Comparison of ENCODE assay signal across 28 mouse cellular contexts in the genomic region with DNA sequence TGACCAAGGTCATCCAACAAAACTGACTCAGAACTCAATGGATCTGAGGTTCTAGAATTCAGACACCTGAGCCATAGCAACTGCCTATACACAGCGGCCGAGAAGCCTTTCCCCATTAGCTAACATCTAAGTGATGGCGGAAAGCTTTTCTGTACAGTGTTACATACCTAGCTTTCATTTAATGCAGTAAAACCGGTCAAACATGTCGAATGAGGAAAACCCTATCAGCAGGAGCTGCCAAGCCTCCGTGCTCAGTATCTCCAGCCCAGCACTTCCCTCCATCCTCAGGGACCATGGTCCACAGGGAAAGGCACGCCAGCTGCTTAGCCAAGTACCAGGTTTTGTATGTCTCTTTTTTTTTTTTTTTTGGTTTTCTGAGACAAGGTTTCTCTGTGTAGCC.
DNase-seq lines count a peak whose midpoint lies in the region; ATAC-seq and TF ChIP-seq lines count a peak whose summit lies in the region.
"Had no signal": no experiment of that assay in that cellular context is flagged by ENCODE, and none has a peak within 500 bp of the region (broad histone marks: within the 10 kb centered on the region; RNA-seq: fewer than 3 reads in every experiment).

No protein-coding gene starts in this region.

- H3K27ac ChIP-seq in lung, embryonic 14.5 days (ENCODE audit: low read depth): no peak overlapping the region
- H3K27ac ChIP-seq: forebrain, embryonic 10.5 days; forebrain, embryonic 15.5 days; heart, adult 2 months; hindbrain, embryonic 13.5 days; left cerebral cortex, adult 2 months; limb, embryonic 12.5 days; liver, embryonic 15.5 days; midbrain, embryonic 10.5 days; midbrain, embryonic 15.5 days had no signal

- ATAC-seq in lung, embryonic 14.5 days (ENCODE audit: insufficient read depth): no peak
- ATAC-seq: forebrain, embryonic 15.5 days; intestine, embryonic 16.5 days; midbrain, embryonic 15.5 days had no signal

- H3K4me2 ChIP-seq in lung, embryonic 14.5 days: no peak overlapping the region
- H3K4me2 ChIP-seq: forebrain, embryonic 15.5 days; heart, embryonic 12.5 days; hindbrain, embryonic 13.5 days; limb, embryonic 12.5 days; liver, embryonic 15.5 days; lung, embryonic 15.5 days; midbrain, embryonic 15.5 days had no signal

- H3K9me3 ChIP-seq in lung, embryonic 14.5 days (ENCODE audit: low read depth, low read length): no peaks in the 10 kb centered on the region
- H3K9me3 ChIP-seq: forebrain, embryonic 10.5 days; forebrain, embryonic 15.5 days; G1E; heart, embryonic 12.5 days; hindbrain, embryonic 13.5 days; limb, embryonic 12.5 days; liver, embryonic 15.5 days; lung, embryonic 15.5 days; midbrain, embryonic 10.5 days; midbrain, embryonic 15.5 days had no signal

- no peak overlapping the region for H3K9ac ChIP-seq in lung, embryonic 14.5 days
- H3K9ac ChIP-seq: forebrain, embryonic 15.5 days; heart, embryonic 12.5 days; hindbrain, embryonic 13.5 days; limb, embryonic 12.5 days; liver, embryonic 15.5 days; lung, embryonic 15.5 days; midbrain, embryonic 15.5 days had no signal

- 83% methylated on average over 7 of the region's 7 CpGs for WGBS in lung, embryonic 14.5 days

- peak; percentile 71 for DNase-seq in heart, adult 11 months
- no peak for DNase-seq in heart, adult 18-20 months
- peak; percentile 15 for DNase-seq in lung, embryonic 14.5 days
- no peak for DNase-seq in lung, postnatal 4 days
- peak; percentile 23 for DNase-seq in urinary bladder, postnatal 14 days (ENCODE audit: low spot score)
- DNase-seq in urinary bladder, postnatal 36 days (ENCODE audit: low spot score in 2 of 2): no peak
- no peak for DNase-seq in retina, postnatal 1 day
- DNase-seq: adrenal gland, adult 8-10 months; cerebellum, adult 8-10 months; cerebellum, postnatal 25 days; gastrocnemius, postnatal 25 days; heart, adult 2 months; heart, postnatal 4 days; kidney, adult 9 months; right cerebral cortex, adult 18-20 months; spleen, adult 18-20 months had no signal

- H3K4me1 ChIP-seq in lung, embryonic 14.5 days (ENCODE audit: insufficient read depth): 0 out of 2 replicates have a peak, but pooled peaks cover 2% of the 10 kb centered on the region
- H3K4me1 ChIP-seq: forebrain, embryonic 15.5 days; heart, embryonic 12.5 days; hindbrain, embryonic 13.5 days; liver, embryonic 15.5 days; midbrain, embryonic 10.5 days; midbrain, embryonic 15.5 days had no signal

- no peak overlapping the region for H3K4me3 ChIP-seq in lung, embryonic 14.5 days (ENCODE audit: low read depth, low read length)
- H3K4me3 ChIP-seq: forebrain, embryonic 10.5 days; forebrain, embryonic 15.5 days; heart, adult 2 months; heart, embryonic 12.5 days; hindbrain, embryonic 13.5 days; left cerebral cortex, adult 2 months; limb, embryonic 12.5 days; liver, embryonic 15.5 days; lung, embryonic 15.5 days; midbrain, embryonic 10.5 days; midbrain, embryonic 15.5 days had no signal

- H3K27me3 ChIP-seq in lung, embryonic 14.5 days (ENCODE audit: insufficient read depth, low read length): no peaks in the 10 kb centered on the region
- H3K27me3 ChIP-seq: forebrain, embryonic 15.5 days; heart, embryonic 12.5 days; hindbrain, embryonic 13.5 days; limb, embryonic 12.5 days; liver, embryonic 15.5 days; lung, embryonic 15.5 days; midbrain, embryonic 15.5 days had no signal

- no peak for TF ChIP-seq CTCF in lung, embryonic 14.5 days (IDR thresholded peaks at IDR 0.05; ENCODE audit: low read depth)

- H3K36me3 ChIP-seq in lung, embryonic 14.5 days (ENCODE audit: insufficient read depth): peaks cover 21% of the 10 kb centered on the region

Comparison
In these comparisons a context has a peak if more than half of its experiments do, and no peak if none do; other contexts are left out.
1. DNase-seq: peak in heart, adult 11 months (single experiment), lung, embryonic 14.5 days (single experiment) and urinary bladder, postnatal 14 days (single experiment); none in heart, adult 18-20 months (0 of 2), lung, postnatal 4 days (0 of 2), urinary bladder, postnatal 36 days (0 of 2) and retina, postnatal 1 day (single experiment).